Mouse (Mus musculus) urinary bladder, postnatal 36 days (tissue): ENCODE data around the gene Hsd17b14.

ENCODE experiments used
- DNase-seq, 2 experiments: peaks; one replicate each; pipeline ENCODE4 v3.0.0; 2022; ENCODE audit warnings: low spot score in 2 of 2, mixed read lengths in 1 of 2

The Hsd17b14 gene

GRCm38 (mm10) chr7:45567112-45567779 lies 12.6 kb downstream of the Hsd17b14 start:
- DNase-seq: no peak

GRCm38 (mm10) chr7:45567780-45568516 lies 13.3 kb downstream of the Hsd17b14 start:
- DNase-seq: peak; percentile 75 to 93

- no peak for DNase-seq
Observed at GRCm38 (mm10) chr7:45568601-45569473, 14.1 kb downstream of the Hsd17b14 start.

GRCm38 (mm10) chr7:45570103-45570741 lies 15.5 kb downstream of the Hsd17b14 start, which contains the start of gene Bcat2:
Gene Bcat2, plus strand, starts transcription at chr7:45570153.
- DNase-seq: peak; percentile 56 to 78

GRCm38 (mm10) chr7:45571966-45572365 lies 17.3 kb downstream of the Hsd17b14 start:
- DNase-seq: no peak

- DNase-seq: peak in 1 of 2 experiments; percentile 26
Observed at GRCm38 (mm10) chr7:45573954-45574353, 19.3 kb downstream of the Hsd17b14 start.

GRCm38 (mm10) chr7:45574472-45575379 lies 20.0 kb downstream of the Hsd17b14 start:
- DNase-seq: no peak

GRCm38 (mm10) chr7:45585923-45586322 lies 31.2 kb downstream of the Hsd17b14 start:
- no peak for DNase-seq

- no peak for DNase-seq
Observed at GRCm38 (mm10) chr7:45587631-45588592, 33.2 kb downstream of the Hsd17b14 start.

- DNase-seq: peak; percentile 86 to 94
Observed at GRCm38 (mm10) chr7:45589173-45589572, 34.5 kb downstream of the Hsd17b14 start.

- DNase-seq: no peak
Observed at GRCm38 (mm10) chr7:45589898-45590297, 35.2 kb downstream of the Hsd17b14 start.

GRCm38 (mm10) chr7:45590874-45591273 lies 36.2 kb downstream of the Hsd17b14 start:
- DNase-seq: no peak

GRCm38 (mm10) chr7:45591880-45592279 lies 37.2 kb downstream of the Hsd17b14 start:
- DNase-seq: no peak

GRCm38 (mm10) chr7:45593118-45593815 lies 38.6 kb downstream of the Hsd17b14 start:
- DNase-seq: peak; percentile 51 to 72

- no peak for DNase-seq
Observed at GRCm38 (mm10) chr7:45595176-45595575, 40.5 kb downstream of the Hsd17b14 start.

- no peak for DNase-seq
Observed at GRCm38 (mm10) chr7:45596107-45596506, 41.4 kb downstream of the Hsd17b14 start.

GRCm38 (mm10) chr7:45597013-45597412 lies 42.3 kb downstream of the Hsd17b14 start:
- no peak for DNase-seq

- DNase-seq: no peak
Observed at GRCm38 (mm10) chr7:45597527-45597926, 42.8 kb downstream of the Hsd17b14 start.
